Mouse (Mus musculus) mouse trophoblast stem cell (cell line): ENCODE data around the gene Ldlrad3.

Experiments
- in situ Hi-C, 2 experiments: fragments of 300-500 bp; cut with MseI, MboI; formaldehyde crosslinking; loops; 2 replicates in 1 of 2; 3 replicates in 1 of 2; pipeline ENCODE4 v1.15.1; 2025

The Ldlrad3 gene

GRCm38 (mm10) chr2:101907386-101908022 is 278.7 kb downstream of the Ldlrad3 start:
- in situ Hi-C loops = no loop called here

DNA sequence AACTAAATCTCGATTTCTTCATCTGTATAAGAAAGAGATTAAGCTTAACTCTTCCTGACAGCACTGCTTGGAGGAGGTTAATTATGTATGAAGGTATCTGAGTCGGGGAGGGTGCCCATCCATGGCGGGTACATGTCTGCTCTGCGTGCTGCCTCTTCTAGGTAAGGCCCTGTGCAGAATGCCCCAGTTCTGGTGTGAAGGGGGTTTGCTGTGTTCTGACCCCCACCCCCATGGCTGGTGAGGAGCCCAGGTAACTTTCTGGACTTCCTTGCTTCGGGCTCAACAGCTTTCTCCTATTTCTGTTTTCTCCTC is 279.9 kb downstream of the Ldlrad3 start:
- in situ Hi-C loops = no loop called here

DNA sequence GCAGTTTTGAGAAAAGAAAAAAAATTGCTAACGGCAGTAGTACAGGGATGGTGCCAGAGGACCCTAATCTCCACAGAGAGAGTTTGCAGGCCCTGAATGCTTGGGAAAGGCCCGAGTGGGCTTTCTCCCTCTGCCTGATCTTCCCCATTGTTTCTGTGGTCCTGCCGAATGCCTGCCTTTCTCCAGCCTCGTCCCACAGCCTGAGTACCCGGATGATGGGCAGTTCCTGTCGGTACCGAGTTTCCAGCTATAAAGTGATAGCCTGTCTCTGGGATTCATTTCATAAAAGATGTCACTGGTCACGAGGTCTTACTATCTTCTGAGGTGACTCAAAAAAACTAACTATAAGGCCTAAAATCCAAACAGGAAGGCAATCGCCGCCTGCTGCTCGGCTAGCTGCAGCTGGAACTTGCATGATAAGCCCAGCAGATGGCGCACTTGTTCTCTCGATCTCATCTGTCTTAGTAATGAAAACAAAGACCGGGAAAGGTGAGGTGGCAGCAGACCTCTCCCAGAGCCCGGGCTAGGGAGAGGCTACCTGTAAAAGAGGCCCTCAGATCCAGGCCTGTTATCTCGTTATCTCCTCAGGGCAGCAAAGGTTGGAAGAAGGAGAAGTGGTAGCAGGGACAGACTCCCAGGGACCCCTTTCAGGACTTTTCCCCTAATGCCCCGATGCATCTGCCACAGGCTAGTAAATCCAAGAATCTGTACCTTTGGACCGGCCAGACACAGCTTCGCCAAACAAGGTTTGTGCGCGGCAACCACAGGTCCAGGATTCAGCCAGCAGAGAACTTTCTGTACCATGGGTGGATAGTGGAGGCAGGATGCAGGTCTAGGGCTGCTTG is 280.4 kb downstream of the Ldlrad3 start:
- in situ Hi-C loops = no loop called here

GRCm38 (mm10) chr2:101902196-101902595 is 284.0 kb downstream of the Ldlrad3 start:
- in situ Hi-C loops = no loop called here
